Mouse (Mus musculus) MEL (cell line): ENCODE measurements at regions not wholly inside any gene's neighbourhood (a gene's known extent, or its start where the extent isn't known, plus 50 kb on each side); places are given as distances from the start of the nearest gene placed in this dataset.

Experiments
- DNase-seq: peaks from one replicate; pipeline ENCODE4 v3.0.0; 2011; ENCODE audit warnings: low read depth, low spot score
- H3K27ac ChIP-seq: 2 replicates; pipeline ENCODE4 v1.5.1; 2012; ENCODE audit warnings: low read depth, mild to moderate bottlenecking, control low read depth, low read length, moderate library complexity; ENCODE audit not compliant: control insufficient read depth
- H3K27me3 ChIP-seq, 2 experiments: fragments of 150-350 bp in 1 of 2; sonication (generic) in 1 of 2; 2 replicates each; pipeline ENCODE4 v1.6.1; 2012; ENCODE audit warnings: low read length in 2 of 2, mild to moderate bottlenecking in 2 of 2, improper control_type of control experiment in 1 of 2, moderate library complexity in 1 of 2; ENCODE audit not compliant: insufficient read depth in 2 of 2, control insufficient read depth in 1 of 2
- H3K36me3 ChIP-seq, 2 experiments: 2 replicates each; pipeline ENCODE4 v1.6.1; 2012 to 2014; ENCODE audit warnings: low read length in 2 of 2, improper control_type of control experiment in 1 of 2, inconsistent platforms in 1 of 2, mild to moderate bottlenecking in 1 of 2; ENCODE audit not compliant: insufficient read depth in 2 of 2, control insufficient read depth in 1 of 2
- H3K4me1 ChIP-seq, 2 experiments: fragments of 150-350 bp in 1 of 2; sonication (generic) in 1 of 2; 2 replicates each; pipeline ENCODE4 v1.6.1; 2012; ENCODE audit warnings: low read length in 2 of 2, improper control_type of control experiment in 1 of 2, mild to moderate bottlenecking in 1 of 2; ENCODE audit not compliant: insufficient read depth in 2 of 2, control insufficient read depth in 1 of 2
- H3K4me3 ChIP-seq, 2 experiments: fragments of 150-350 bp in 1 of 2; sonication (generic) in 1 of 2; 2 replicates each; pipeline ENCODE4 v1.5.1; 2012; ENCODE audit warnings: low read depth in 2 of 2, low read length in 2 of 2, mild to moderate bottlenecking in 2 of 2, moderate library complexity in 2 of 2, control low read depth in 1 of 2, improper control_type of control experiment in 1 of 2; ENCODE audit not compliant: control insufficient read depth in 1 of 2, insufficient read depth in 1 of 2
- H3K79me2 ChIP-seq: 2 replicates; pipeline ENCODE4 v1.6.1; 2012; ENCODE audit warnings: mild to moderate bottlenecking, low read length, moderate library complexity; ENCODE audit not compliant: control insufficient read depth, poor library complexity, insufficient read depth
- H3K9ac ChIP-seq: 2 replicates; pipeline ENCODE4 v1.6.1; 2012; ENCODE audit warnings: low read depth, mild to moderate bottlenecking, control low read depth, low read length, moderate library complexity; ENCODE audit not compliant: control insufficient read depth, poor library complexity, severe bottlenecking
- H3K9me3 ChIP-seq: fragments of 150-350 bp; sonication (generic); replicated peaks from 2 replicates; pipeline ENCODE4 v1.6.1; 2012; ENCODE audit warnings: mild to moderate bottlenecking, low read length, improper control_type of control experiment, moderate library complexity; ENCODE audit not compliant: insufficient read depth
- CHD1 ChIP-seq: IDR thresholded peaks from 2 replicates; pipeline ENCODE4 v1.6.1; 2012; ENCODE audit warnings: low read depth, mild to moderate bottlenecking, inconsistent platforms, low read length, improper control_type of control experiment
- CHD2 ChIP-seq: IDR thresholded peaks from 2 replicates; pipeline ENCODE4 v1.6.1; 2011; ENCODE audit warnings: low read length, improper control_type of control experiment
- E2F4 ChIP-seq: IDR thresholded peaks from 2 replicates; pipeline ENCODE4 v1.6.1; 2011; ENCODE audit warnings: low read depth, low read length, improper control_type of control experiment, borderline replicate concordance
- ELF1 ChIP-seq: IDR thresholded peaks from 2 replicates; pipeline ENCODE4 v1.6.1; 2014; ENCODE audit warnings: low read depth, mild to moderate bottlenecking, inconsistent platforms, low read length, improper control_type of control experiment, moderate library complexity
- GABPA ChIP-seq: IDR thresholded peaks from 2 replicates; pipeline ENCODE4 v1.6.1; 2012; ENCODE audit warnings: low read depth, mild to moderate bottlenecking, inconsistent platforms, low read length, improper control_type of control experiment, moderate library complexity
- GATA1 ChIP-seq: IDR thresholded peaks from 2 replicates; pipeline ENCODE4 v1.6.1; 2011; ENCODE audit warnings: low read depth, low read length, improper control_type of control experiment
- HCFC1 ChIP-seq: IDR thresholded peaks from 2 replicates; pipeline ENCODE4 v1.6.1; 2012; ENCODE audit warnings: low read depth, mild to moderate bottlenecking, inconsistent platforms, low read length, improper control_type of control experiment, moderate library complexity
- KAT2A ChIP-seq: conservative IDR thresholded peaks from 2 replicates; pipeline ENCODE4 v1.6.1; 2012; ENCODE audit warnings: low read depth, low read length, improper control_type of control experiment, inconsistent platforms
- MEF2A ChIP-seq: IDR thresholded peaks from 2 replicates; pipeline ENCODE4 v1.6.1; 2014; ENCODE audit warnings: low read depth, mild to moderate bottlenecking, inconsistent platforms, low read length, improper control_type of control experiment; ENCODE audit not compliant: poor library complexity, insufficient replicate concordance, severe bottlenecking; ENCODE audit errors: extremely low read depth
- MXI1 ChIP-seq: IDR thresholded peaks from 2 replicates; pipeline ENCODE4 v1.6.1; 2011; ENCODE audit warnings: mild to moderate bottlenecking, low read depth, low read length, improper control_type of control experiment
- MYC ChIP-seq: IDR thresholded peaks from 2 replicates; pipeline ENCODE4 v1.6.1; 2011; ENCODE audit warnings: low read depth, mild to moderate bottlenecking, low read length, improper control_type of control experiment, moderate library complexity
- POLR2A ChIP-seq, 2 experiments: IDR thresholded peaks; 2 replicates each; pipeline ENCODE4 v1.6.1; 2011 to 2012; ENCODE audit warnings: low read length in 2 of 2, mild to moderate bottlenecking in 2 of 2, control low read depth in 1 of 2, improper control_type of control experiment in 1 of 2, low read depth in 1 of 2, moderate library complexity in 1 of 2; ENCODE audit not compliant: control insufficient read depth in 1 of 2, insufficient read depth in 1 of 2, poor library complexity in 1 of 2
- POLR2AphosphoS5 ChIP-seq: IDR thresholded peaks from 2 replicates; pipeline ENCODE4 v1.6.1; 2012; ENCODE audit warnings: low read depth, borderline replicate concordance, mild to moderate bottlenecking, inconsistent platforms, low read length, moderate library complexity, mixed read lengths
- RCOR1 ChIP-seq: IDR thresholded peaks from 2 replicates; pipeline ENCODE4 v1.6.1; 2012; ENCODE audit warnings: low read depth, mild to moderate bottlenecking, inconsistent platforms, low read length, improper control_type of control experiment
- SIN3A ChIP-seq: IDR thresholded peaks from 2 replicates; pipeline ENCODE4 v1.6.1; 2012; ENCODE audit warnings: low read length, improper control_type of control experiment, inconsistent platforms
- UBTF ChIP-seq: IDR thresholded peaks from 2 replicates; pipeline ENCODE4 v1.6.1; 2012; ENCODE audit warnings: low read depth, mild to moderate bottlenecking, inconsistent platforms, low read length, improper control_type of control experiment, moderate library complexity, borderline replicate concordance; ENCODE audit not compliant: insufficient read depth
- USF1 ChIP-seq: IDR thresholded peaks from 2 replicates; pipeline ENCODE4 v1.6.1; 2014; ENCODE audit warnings: low read depth, mild to moderate bottlenecking, inconsistent platforms, low read length, improper control_type of control experiment, moderate library complexity
- USF2 ChIP-seq, 2 experiments: IDR thresholded peaks; 2 replicates each; pipeline ENCODE4 v1.6.1; 2011 to 2012; ENCODE audit warnings: improper control_type of control experiment in 2 of 2, low read length in 2 of 2, borderline replicate concordance in 1 of 2, inconsistent platforms in 1 of 2, low read depth in 1 of 2, mild to moderate bottlenecking in 1 of 2; ENCODE audit not compliant: insufficient read depth in 1 of 2
- ZC3H11A ChIP-seq: IDR thresholded peaks from 2 replicates; pipeline ENCODE4 v1.6.1; 2012; ENCODE audit warnings: low read depth, mild to moderate bottlenecking, inconsistent platforms, low read length, improper control_type of control experiment
- ZMIZ1 ChIP-seq: IDR thresholded peaks from 2 replicates; pipeline ENCODE4 v1.6.1; 2012; ENCODE audit warnings: low read depth, mild to moderate bottlenecking, inconsistent platforms, low read length, improper control_type of control experiment, moderate library complexity
- ZNF384 ChIP-seq: IDR thresholded peaks from 2 replicates; pipeline ENCODE4 v1.6.1; 2012; ENCODE audit warnings: low read depth, mild to moderate bottlenecking, inconsistent platforms, low read length, improper control_type of control experiment

GRCm38 (mm10) chr15:87437611-87438010 lies 106.5 kb upstream of the Fam19a5 start:
- Histone ChIP-seq H3K9me3 (no peaks in the 10 kb centered on the region), H3K27ac (no peak overlapping the region), H3K4me3 (no peak overlapping the region), H3K36me3 (no peaks in the 10 kb centered on the region), H3K27me3 (no peaks in the 10 kb centered on the region), H3K4me1 (no peaks in the 10 kb centered on the region), H3K9ac (no peak overlapping the region), H3K79me2 (no peaks in the 10 kb centered on the region)
- DNase-seq = no peak
- no peak for TF ChIP-seq ELF1
- TF ChIP-seq RCOR1 = no peak
- TF ChIP-seq GATA1 = no peak
- TF ChIP-seq SIN3A = no peak
- no peak for TF ChIP-seq KAT2A
- no peak for TF ChIP-seq ZNF384
- no peak for TF ChIP-seq CHD1
- TF ChIP-seq CHD2 = no peak
- no peak for TF ChIP-seq ZMIZ1
- no peak for TF ChIP-seq USF1
- TF ChIP-seq GABPA = no peak
- no peak for TF ChIP-seq MXI1
- no peak for TF ChIP-seq ZC3H11A

DNA sequence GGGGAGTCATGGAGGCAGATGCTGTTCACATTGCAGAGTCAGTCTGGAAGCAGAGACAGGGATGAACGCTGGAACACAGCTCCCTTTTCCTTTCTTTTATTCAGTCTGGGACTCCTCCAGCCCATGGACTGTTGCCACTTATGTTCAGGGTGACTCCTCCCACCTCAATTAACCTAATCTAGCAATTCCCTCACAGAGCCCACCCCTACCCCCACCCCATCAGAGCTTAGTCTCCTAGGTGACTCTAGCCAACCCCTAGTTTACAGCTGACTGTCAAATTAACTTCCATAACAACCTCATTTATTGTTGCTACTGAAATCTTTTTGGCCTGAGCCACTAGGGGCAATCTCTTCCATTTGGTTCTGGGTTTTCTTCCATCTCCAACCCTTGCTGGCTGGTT lies 85.2 kb upstream of the Fam19a5 start:
- no peaks in the 10 kb centered on the region for H3K79me2 ChIP-seq
- TF ChIP-seq CHD2 (no peak), E2F4 (no peak), KAT2A (no peak), HCFC1 (no peak), USF1 (no peak), ZMIZ1 (no peak), USF2 (IDR thresholded peaks at IDR 0.05; ENCODE audit: borderline replicate concordance in 1 of 2, insufficient read depth in 1 of 2, low read depth in 1 of 2, low read length in 2 of 2) (no peak), POLR2A (IDR thresholded peaks at IDR 0.05; ENCODE audit: control insufficient read depth in 1 of 2, insufficient read depth in 1 of 2, low read depth in 1 of 2, low read length in 2 of 2, poor library complexity in 1 of 2) (no peak), RCOR1 (no peak), MXI1 (no peak), MYC (no peak), UBTF (no peak), MEF2A (no peak), POLR2AphosphoS5 (no peak)

More for the DNA sequence above, 85.2 kb upstream of the Fam19a5 start:
- no peaks in the 10 kb centered on the region for H3K9me3 ChIP-seq
- no peak overlapping the region for H3K9ac ChIP-seq
- DNase-seq = no peak
- H3K36me3 ChIP-seq = no peaks in the 10 kb centered on the region
- no peak overlapping the region for H3K27ac ChIP-seq
- H3K27me3 ChIP-seq = no peaks in the 10 kb centered on the region
- H3K4me3 ChIP-seq = no peak overlapping the region
- H3K4me1 ChIP-seq = no peaks in the 10 kb centered on the region
